Mouse (Mus musculus) liver, embryonic 16.5 days (tissue): Measurements from ENCODE around the gene Lhfpl2. TPM values are rescaled to one million over a fixed set of nuclear protein-coding genes. Genes with fewer than 3 reads are reported as not detected.

ENCODE experiments used
- ATAC-seq: fragments of 200-750 bp; cut with Nextera tagmentation; 2 replicates; pipeline ENCODE4 v1.8.0; 2017; ENCODE audit warnings: low read depth, mild to moderate bottlenecking, moderate number of reproducible peaks, moderate library complexity
- H3K27ac ChIP-seq: fragments of 300-500 bp; sonication (generic); 2 replicates; pipeline ENCODE4 v1.5.1; 2014; ENCODE audit warnings: mild to moderate bottlenecking, low read length
- H3K27me3 ChIP-seq: fragments of 300-500 bp; sonication (generic); 2 replicates; pipeline ENCODE4 v1.6.1; 2014; ENCODE audit warnings: low read depth, low read length, mixed read lengths; ENCODE audit not compliant: control insufficient read depth, insufficient read depth
- H3K36me3 ChIP-seq: fragments of 300-500 bp; sonication (generic); 2 replicates; pipeline ENCODE4 v1.6.1; 2014; ENCODE audit warnings: mild to moderate bottlenecking; ENCODE audit not compliant: control insufficient read depth, insufficient read depth
- H3K4me1 ChIP-seq: fragments of 300-500 bp; sonication (generic); 2 replicates; pipeline ENCODE4 v1.6.1; 2014; ENCODE audit warnings: low read depth, low read length, mixed read lengths; ENCODE audit not compliant: control insufficient read depth
- H3K4me2 ChIP-seq: fragments of 300-500 bp; sonication (generic); 2 replicates; pipeline ENCODE4 v1.6.1; 2014; ENCODE audit warnings: low read depth, low read length, mixed read lengths
- H3K4me3 ChIP-seq: fragments of 300-500 bp; sonication (generic); 2 replicates; pipeline ENCODE4 v1.5.1; 2014; ENCODE audit warnings: low read depth, mild to moderate bottlenecking, low read length
- H3K9ac ChIP-seq: fragments of 300-500 bp; sonication (generic); 2 replicates; pipeline ENCODE4 v1.6.1; 2014; ENCODE audit warnings: low read depth, low read length
- H3K9me3 ChIP-seq: fragments of 300-500 bp; sonication (generic); replicated peaks from 2 replicates; pipeline ENCODE4 v1.6.1; 2016; ENCODE audit warnings: low read length; ENCODE audit not compliant: control insufficient read depth
- WGBS: fragments of 180-500 bp; shearing (Covaris S2); extraction: QIAGEN DNeasy Blood & Tissue Kit; methylation state at CpG from one replicate; pipeline ENCODE4 v1.1.7; 2014; ENCODE audit not compliant: insufficient replicate concordance; 5-methylcytosine and 5-hydroxymethylcytosine counted together
- polyA plus RNA-seq: library from polyadenylated mRNA; unstranded; fragments of >200 nt; fragmentation: Nextera tagmentation; extraction: Ambion mirVana; gene quantifications from 2 replicates; pipeline ENCODE4 v1.2.1, GENCODE M21; 2015

Gene Lhfpl2
- polyA plus RNA-seq, 1 experiment from 2014 or later = 3.9 TPM

DNA sequence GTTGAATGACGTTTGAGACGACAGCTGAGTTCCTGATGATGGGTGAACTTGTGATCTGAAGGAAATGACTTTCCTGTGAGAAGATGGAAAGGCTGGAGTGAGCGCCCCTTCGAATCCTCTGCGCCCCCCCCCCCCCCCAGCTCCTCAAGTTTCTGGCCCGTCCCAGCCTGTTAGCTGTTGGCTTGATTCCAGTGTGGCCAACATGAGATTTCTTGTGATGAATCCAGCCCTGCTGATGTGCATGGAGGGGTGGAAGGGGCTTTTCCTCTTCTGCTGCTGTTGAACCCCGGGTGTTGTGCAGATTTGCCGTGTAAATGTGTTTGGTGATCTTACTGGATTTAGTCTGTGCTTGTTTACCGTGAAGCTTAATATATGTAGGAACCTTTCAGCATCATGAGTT lies 31.2 kb downstream of the Lhfpl2 start:
- WGBS = 77% methylated on average over 9 of the region's 9 CpGs
- ATAC-seq = no peak
- no peak overlapping the region for H3K4me2 ChIP-seq
- no peak overlapping the region for H3K9ac ChIP-seq
- no peak overlapping the region for H3K4me3 ChIP-seq
- H3K4me1 ChIP-seq = peaks cover 6% of the 10 kb centered on the region
- no peaks in the 10 kb centered on the region for H3K36me3 ChIP-seq
- H3K27me3 ChIP-seq = no peaks in the 10 kb centered on the region
- H3K27ac ChIP-seq = no peak overlapping the region
- H3K9me3 ChIP-seq = no peaks in the 10 kb centered on the region

DNA sequence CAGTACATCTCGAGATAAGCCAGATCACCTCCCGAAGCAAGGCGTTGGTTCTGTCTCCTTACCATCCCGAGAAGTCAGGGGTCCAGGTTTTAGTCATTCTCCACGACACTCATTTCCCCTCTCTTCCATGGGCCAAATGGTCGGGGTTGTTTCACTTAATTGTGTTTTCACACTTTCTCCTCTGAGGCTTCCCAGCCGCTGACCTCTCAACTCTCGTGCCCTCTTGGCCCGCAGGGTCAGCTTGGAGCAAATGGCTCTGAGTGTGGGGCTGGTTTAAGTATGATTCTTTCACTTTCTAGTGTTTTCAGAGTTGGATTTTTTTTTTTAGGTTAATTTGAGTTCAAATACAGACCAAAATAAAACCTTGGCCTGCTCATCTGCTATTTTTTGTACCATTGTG lies 31.7 kb downstream of the Lhfpl2 start:
- no peaks in the 10 kb centered on the region for H3K36me3 ChIP-seq
- ATAC-seq = no peak
- WGBS = 71% methylated on average over 9 of the region's 9 CpGs

DNA sequence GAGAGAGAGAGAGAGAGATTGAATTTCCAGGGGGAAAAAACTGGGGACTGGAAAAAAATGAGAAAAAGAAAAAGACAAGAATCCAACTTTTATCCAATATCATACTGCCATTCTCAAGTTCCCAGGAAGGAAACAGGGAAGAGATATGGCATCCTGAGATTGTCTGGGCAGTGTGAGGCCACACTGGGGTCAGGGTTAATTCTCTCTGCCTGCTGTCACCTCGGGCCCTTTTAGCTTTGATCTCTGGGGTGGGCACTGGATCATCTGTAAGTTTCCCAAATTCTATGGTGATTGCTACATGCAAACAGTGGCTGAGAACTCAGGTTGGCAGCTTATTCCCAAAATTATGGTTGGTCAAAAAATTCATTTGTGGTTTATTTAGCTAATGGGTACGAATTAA lies 33.8 kb downstream of the Lhfpl2 start:
- H3K9me3 ChIP-seq = no peaks in the 10 kb centered on the region
- H3K27ac ChIP-seq = no peak overlapping the region
- H3K4me2 ChIP-seq = no peak overlapping the region
- no peak overlapping the region for H3K9ac ChIP-seq
- H3K4me3 ChIP-seq = no peak overlapping the region
- H3K27me3 ChIP-seq = no peaks in the 10 kb centered on the region
- H3K4me1 ChIP-seq = peaks cover 8% of the 10 kb centered on the region
- H3K36me3 ChIP-seq = no peaks in the 10 kb centered on the region
- no peak for ATAC-seq
- WGBS = 38% methylated on average over 2 of the region's 2 CpGs

More for the DNA sequence above, 31.7 kb downstream of the Lhfpl2 start:
- Histone ChIP-seq H3K9ac (no peak overlapping the region), H3K9me3 (no peaks in the 10 kb centered on the region), H3K4me1 (peaks cover 6% of the 10 kb centered on the region), H3K4me3 (no peak overlapping the region), H3K4me2 (no peak overlapping the region), H3K27ac (no peak overlapping the region), H3K27me3 (no peaks in the 10 kb centered on the region)

GRCm38 (mm10) chr13:94094176-94094575 lies 36.6 kb downstream of the Lhfpl2 start:
- no peak overlapping the region for H3K9ac ChIP-seq
- no peak overlapping the region for H3K4me3 ChIP-seq
- no peaks in the 10 kb centered on the region for H3K9me3 ChIP-seq
- H3K27me3 ChIP-seq = no peaks in the 10 kb centered on the region
- H3K4me1 ChIP-seq = peaks cover 6% of the 10 kb centered on the region
- ATAC-seq = no peak
- no peak overlapping the region for H3K27ac ChIP-seq
- no peak overlapping the region for H3K4me2 ChIP-seq
- 57% methylated on average over 4 of the region's 4 CpGs for WGBS
- H3K36me3 ChIP-seq = no peaks in the 10 kb centered on the region

- no peaks in the 10 kb centered on the region for H3K9me3 ChIP-seq
- H3K4me3 ChIP-seq = no peak overlapping the region
- H3K36me3 ChIP-seq = no peaks in the 10 kb centered on the region
- H3K4me2 ChIP-seq = no peak overlapping the region
- peaks cover 6% of the 10 kb centered on the region for H3K4me1 ChIP-seq
- H3K27ac ChIP-seq = no peak overlapping the region
- H3K9ac ChIP-seq = no peak overlapping the region
- H3K27me3 ChIP-seq = no peaks in the 10 kb centered on the region
- 58% methylated on average over 3 of the region's 3 CpGs for WGBS
- no peak for ATAC-seq
Observed at GRCm38 (mm10) chr13:94094625-94095024, 37.0 kb downstream of the Lhfpl2 start.

- no peak for ATAC-seq
- no peak overlapping the region for H3K27ac ChIP-seq
- H3K36me3 ChIP-seq = no peaks in the 10 kb centered on the region
- no peak overlapping the region for H3K4me2 ChIP-seq
- H3K9me3 ChIP-seq = no peaks in the 10 kb centered on the region
- H3K9ac ChIP-seq = no peak overlapping the region
- peaks cover 6% of the 10 kb centered on the region for H3K4me1 ChIP-seq
- no peak overlapping the region for H3K4me3 ChIP-seq
- H3K27me3 ChIP-seq = no peaks in the 10 kb centered on the region
Observed at GRCm38 (mm10) chr13:94095202-94095601, 37.6 kb downstream of the Lhfpl2 start.

GRCm38 (mm10) chr13:94097667-94098066 lies 40.1 kb downstream of the Lhfpl2 start:
- Histone ChIP-seq H3K27me3 (no peaks in the 10 kb centered on the region), H3K4me2 (no peak overlapping the region), H3K9me3 (no peaks in the 10 kb centered on the region), H3K9ac (no peak overlapping the region), H3K27ac (no peak overlapping the region), H3K4me1 (peaks cover 6% of the 10 kb centered on the region), H3K4me3 (no peak overlapping the region), H3K36me3 (no peaks in the 10 kb centered on the region)
- 40% methylated on average over 2 of the region's 2 CpGs for WGBS
- ATAC-seq = no peak

GRCm38 (mm10) chr13:94098369-94099084 lies 40.9 kb downstream of the Lhfpl2 start:
- Histone ChIP-seq H3K4me3 (no peak overlapping the region), H3K9me3 (no peaks in the 10 kb centered on the region), H3K9ac (no peak overlapping the region), H3K36me3 (no peaks in the 10 kb centered on the region), H3K27me3 (no peaks in the 10 kb centered on the region), H3K4me2 (no peak overlapping the region), H3K27ac (no peak overlapping the region), H3K4me1 (peaks cover 6% of the 10 kb centered on the region)
- ATAC-seq = no peak
- WGBS = 40% methylated on average over 16 of the region's 16 CpGs

DNA sequence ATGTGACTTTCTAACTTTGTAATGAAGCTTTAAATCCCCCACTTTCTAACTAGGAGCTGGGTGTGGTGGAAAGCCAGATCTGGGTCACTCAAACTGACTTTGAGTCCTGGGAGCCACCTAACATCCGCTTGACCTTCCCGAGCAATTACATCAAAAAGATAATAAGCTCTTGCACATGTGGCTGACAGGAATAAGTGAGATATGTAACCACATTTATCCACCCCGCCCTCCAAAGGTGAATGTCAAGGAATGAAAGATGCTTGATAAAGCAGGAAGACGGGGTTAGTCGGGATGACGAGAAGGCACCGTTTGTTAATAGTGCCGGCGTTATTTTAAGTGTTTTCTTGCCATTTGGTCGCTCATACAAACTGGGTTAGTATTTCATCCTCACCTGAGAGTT lies 41.5 kb downstream of the Lhfpl2 start:
- no peak overlapping the region for H3K27ac ChIP-seq
- no peak overlapping the region for H3K4me2 ChIP-seq
- H3K9me3 ChIP-seq = no peaks in the 10 kb centered on the region
- H3K36me3 ChIP-seq = no peaks in the 10 kb centered on the region
- no peak overlapping the region for H3K4me3 ChIP-seq
- H3K4me1 ChIP-seq = peaks cover 6% of the 10 kb centered on the region
- no peaks in the 10 kb centered on the region for H3K27me3 ChIP-seq
- 53% methylated on average over 10 of the region's 10 CpGs for WGBS
- H3K9ac ChIP-seq = no peak overlapping the region
- ATAC-seq = no peak
